Mouse (Mus musculus) midbrain, embryonic 13.5 days (tissue): ENCODE data around the gene Taz. TPM values are rescaled to one million over a fixed set of nuclear protein-coding genes. Genes with fewer than 3 reads are reported as not detected.

Experiments used
- ATAC-seq: fragments of 200-750 bp; cut with Nextera tagmentation; 2 replicates; pipeline ENCODE4 v1.8.0; 2017; ENCODE audit warnings: mild to moderate bottlenecking, moderate TSS enrichment, moderate library complexity
- H3K27ac ChIP-seq: fragments of 300-500 bp; sonication (generic); 2 replicates; pipeline ENCODE4 v1.5.1; 2015; ENCODE audit warnings: inconsistent platforms, mild to moderate bottlenecking, moderate library complexity
- H3K27me3 ChIP-seq: fragments of 300-500 bp; sonication (generic); 2 replicates; pipeline ENCODE4 v1.6.1; 2015; ENCODE audit warnings: mild to moderate bottlenecking, inconsistent platforms
- H3K36me3 ChIP-seq: fragments of 300-500 bp; sonication (generic); 2 replicates; pipeline ENCODE4 v1.6.1; 2015; ENCODE audit warnings: mild to moderate bottlenecking, inconsistent platforms
- H3K4me1 ChIP-seq: fragments of 300-500 bp; sonication (generic); replicated peaks from 2 replicates; pipeline ENCODE4 v1.6.1; 2015; ENCODE audit warnings: inconsistent platforms
- H3K4me2 ChIP-seq: fragments of 300-500 bp; sonication (generic); replicated peaks from 2 replicates; pipeline ENCODE4 v1.6.1; 2015; ENCODE audit warnings: moderate library complexity, mild to moderate bottlenecking, inconsistent platforms
- H3K4me3 ChIP-seq: fragments of 300-500 bp; sonication (generic); replicated peaks from 2 replicates; pipeline ENCODE4 v1.5.1; 2015; ENCODE audit warnings: mild to moderate bottlenecking, inconsistent platforms
- H3K9ac ChIP-seq: fragments of 300-500 bp; sonication (generic); replicated peaks from 2 replicates; pipeline ENCODE4 v1.6.1; 2015; ENCODE audit warnings: mild to moderate bottlenecking, inconsistent platforms
- H3K9me3 ChIP-seq: fragments of 300-500 bp; sonication (generic); 2 replicates; pipeline ENCODE4 v1.6.1; 2016; ENCODE audit warnings: mild to moderate bottlenecking, inconsistent platforms
- WGBS: fragments of 180-500 bp; shearing (Covaris S2); methylation state at CpG from one replicate; pipeline ENCODE4 v1.1.7; 2015; 5-methylcytosine and 5-hydroxymethylcytosine counted together
- polyA plus RNA-seq: library from polyadenylated mRNA; unstranded; fragments of >200 nt; fragmentation: Nextera tagmentation; extraction: Ambion mirVana; gene quantifications from 2 replicates; pipeline ENCODE4 v1.2.1, GENCODE M21; 2015

Taz gene
- polyA plus RNA-seq, result 95.3 and 97.2 TPM in 2 replicates

DNA sequence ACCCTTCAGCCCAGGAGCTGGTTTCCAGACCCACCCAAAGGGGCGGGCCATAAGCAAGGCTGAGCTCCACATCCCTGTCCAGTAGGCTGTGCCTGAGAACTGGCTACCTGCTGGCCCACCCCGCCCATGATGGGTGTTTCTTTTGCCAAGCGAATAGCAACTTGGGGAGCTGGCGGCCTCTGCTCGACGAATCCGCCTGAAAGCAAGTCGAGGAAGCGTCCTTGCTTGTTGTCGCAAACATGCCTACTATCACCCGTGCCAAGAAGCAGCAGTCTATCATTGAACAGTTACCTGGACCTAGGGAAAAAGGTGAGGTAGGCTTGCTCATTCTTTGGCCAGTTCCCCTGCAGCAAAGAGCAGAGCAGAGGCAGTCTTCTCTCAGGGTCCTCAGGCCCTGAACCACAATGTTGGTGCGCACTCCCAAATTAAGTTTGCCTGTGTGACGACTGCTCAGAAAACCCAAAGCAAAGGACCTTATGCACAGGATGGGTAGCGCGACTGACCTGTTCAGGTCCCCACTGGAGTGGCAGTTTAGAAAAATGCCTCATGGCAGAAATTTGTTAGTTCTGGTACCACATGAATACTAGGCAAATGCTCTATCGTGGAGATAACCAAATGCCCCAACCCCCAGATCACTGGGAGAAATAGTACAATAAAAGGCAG, at the start of gene Taz, which contains the start of gene Dnase1l1:
Taz (plus strand) TSS at position 181 of the 663 bp plus-strand sequence.
Dnase1l1 (minus strand) TSS at position 606 of the 663 bp plus-strand sequence.
- ATAC-seq, result peak; percentile 65
- H3K4me1 ChIP-seq, result peaks cover 14% of the 10 kb centered on the region
- peak within 1 kb of the TSS; percentile 61 for H3K4me2 ChIP-seq
- WGBS, result 20% methylated on average over 16 of the region's 16 CpGs
- peak within 1 kb of the TSS; percentile 82 for H3K9ac ChIP-seq
- peak within 1 kb of the TSS; percentile 77 for H3K27ac ChIP-seq
- no peaks in the 10 kb centered on the region for H3K36me3 ChIP-seq
- no peaks in the 10 kb centered on the region for H3K9me3 ChIP-seq
- H3K27me3 ChIP-seq, result no peaks in the 10 kb centered on the region
- peak within 1 kb of the TSS; percentile 61 for H3K4me3 ChIP-seq

DNA sequence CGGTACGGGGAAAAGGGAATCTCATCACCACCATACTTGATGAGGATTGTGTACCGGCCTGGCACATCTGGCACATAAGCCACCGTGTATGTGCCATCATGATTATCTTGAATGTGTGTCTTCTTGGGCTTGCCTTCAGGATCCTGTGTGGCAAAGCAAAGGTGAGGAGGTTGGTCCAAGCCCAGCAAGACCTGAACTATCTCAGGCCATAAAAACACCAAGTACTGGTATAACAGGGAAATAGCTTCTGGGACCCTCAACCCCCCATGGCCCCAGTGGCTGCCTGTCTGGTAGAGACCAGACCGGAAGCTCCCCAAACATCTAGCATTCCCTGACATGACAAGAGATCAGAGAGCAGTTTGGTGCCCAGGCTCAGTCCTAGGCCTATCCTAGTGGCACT, 48.5 kb upstream of the Taz start:
- H3K9me3 ChIP-seq, result no peaks in the 10 kb centered on the region
- H3K27me3 ChIP-seq, result no peaks in the 10 kb centered on the region
- no peak for ATAC-seq
- no peak overlapping the region for H3K27ac ChIP-seq
- no peak overlapping the region for H3K9ac ChIP-seq
- H3K36me3 ChIP-seq, result peaks cover 93% of the 10 kb centered on the region
- WGBS, result 92% methylated on average over 5 of the region's 5 CpGs
- no peak overlapping the region for H3K4me3 ChIP-seq
- no peak overlapping the region for H3K4me2 ChIP-seq
- H3K4me1 ChIP-seq, result no peaks in the 10 kb centered on the region

DNA sequence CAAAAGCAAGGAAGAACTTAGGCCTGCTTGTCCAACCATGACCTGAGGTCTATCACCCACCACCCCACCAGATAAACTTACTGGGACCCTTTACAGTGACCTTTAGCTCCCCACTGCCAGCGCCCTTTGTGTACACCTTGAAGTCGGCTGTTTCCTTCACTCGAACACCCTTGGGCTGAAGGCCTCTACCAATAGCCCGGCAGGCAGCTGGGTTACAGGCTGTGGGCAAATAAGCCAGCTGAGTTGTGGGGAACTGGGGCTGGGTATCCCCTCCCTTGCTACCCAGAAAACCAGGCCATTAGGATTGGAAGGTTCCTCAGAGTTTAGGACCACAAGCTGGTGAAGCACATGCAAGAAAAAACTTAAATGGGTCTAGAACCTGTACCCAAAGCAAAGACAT, 41.4 kb upstream of the Taz start:
- H3K36me3 ChIP-seq, result peaks cover 70% of the 10 kb centered on the region
- no peak overlapping the region for H3K9ac ChIP-seq

DNA sequence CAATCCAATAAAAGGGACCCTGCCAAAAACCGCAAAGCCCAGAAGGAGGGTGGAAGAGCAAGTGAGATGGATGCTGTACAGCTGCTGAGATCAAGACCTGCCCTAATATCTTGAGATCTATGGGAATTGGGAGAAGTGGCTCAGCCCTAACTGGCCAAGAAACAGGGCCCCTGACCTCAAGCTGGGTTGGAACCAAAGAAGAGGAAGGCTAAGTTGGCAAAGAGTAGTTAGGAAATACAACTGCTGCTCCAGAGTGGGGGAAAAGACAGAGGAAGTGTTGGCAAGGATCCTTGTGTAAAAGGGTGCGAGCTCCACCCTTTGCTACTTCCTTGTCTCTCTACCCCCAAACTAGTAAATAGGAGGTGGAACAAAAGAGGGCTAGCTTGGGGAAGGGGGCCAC, 38.3 kb upstream of the Taz start:
- H3K4me2 ChIP-seq, result peak overlapping the region; percentile 68
- H3K9me3 ChIP-seq, result no peaks in the 10 kb centered on the region
- peak overlapping the region; percentile 59 for H3K4me3 ChIP-seq
- H3K36me3 ChIP-seq, result peaks cover 45% of the 10 kb centered on the region
- H3K27ac ChIP-seq, result no peak overlapping the region
- 91% methylated on average over 2 of the region's 2 CpGs for WGBS
- H3K4me1 ChIP-seq, result peaks cover 16% of the 10 kb centered on the region
- peak overlapping the region; percentile 78 for H3K9ac ChIP-seq
- H3K27me3 ChIP-seq, result no peaks in the 10 kb centered on the region
- ATAC-seq, result no peak

More for the DNA sequence above, 41.4 kb upstream of the Taz start:
- no peaks in the 10 kb centered on the region for H3K9me3 ChIP-seq
- no peak overlapping the region for H3K4me3 ChIP-seq
- no peaks in the 10 kb centered on the region for H3K27me3 ChIP-seq
- H3K4me1 ChIP-seq, result peaks cover 16% of the 10 kb centered on the region
- 92% methylated on average over 4 of the region's 4 CpGs for WGBS
- no peak for ATAC-seq
- no peak overlapping the region for H3K27ac ChIP-seq
- no peak overlapping the region for H3K4me2 ChIP-seq

DNA sequence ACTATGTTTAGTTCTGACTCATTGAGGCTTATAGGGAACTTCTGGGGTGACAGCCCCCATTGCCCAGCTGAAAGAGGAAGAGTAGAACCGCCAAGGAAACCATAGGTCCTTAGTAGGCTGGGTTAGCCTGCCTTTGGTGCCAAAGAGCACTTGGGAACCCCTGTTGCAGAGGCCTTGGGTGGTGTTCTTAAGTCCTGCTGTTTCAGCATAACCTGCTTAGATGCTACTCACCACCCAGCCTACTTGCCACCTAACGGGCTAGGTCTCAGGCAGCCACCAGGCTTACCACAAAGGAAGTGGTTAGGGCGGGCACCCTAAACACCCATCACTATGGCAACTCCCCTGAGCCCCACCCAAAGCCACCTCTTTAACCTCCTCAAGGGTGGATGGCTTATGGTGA, 37.9 kb upstream of the Taz start:
- peak overlapping the region; percentile 78 for H3K9ac ChIP-seq
- WGBS, result 59% methylated on average over 3 of the region's 3 CpGs
- no peaks in the 10 kb centered on the region for H3K27me3 ChIP-seq
- H3K9me3 ChIP-seq, result no peaks in the 10 kb centered on the region
- H3K4me2 ChIP-seq, result peak overlapping the region; percentile 68
- no peak overlapping the region for H3K27ac ChIP-seq
- peaks cover 16% of the 10 kb centered on the region for H3K4me1 ChIP-seq
- H3K36me3 ChIP-seq, result peaks cover 41% of the 10 kb centered on the region
- no peak for ATAC-seq
- H3K4me3 ChIP-seq, result peak overlapping the region; percentile 59

GRCm38 (mm10) chrX:74244614-74245083, 37.1 kb upstream of the Taz start:
- H3K4me2 ChIP-seq, result peak overlapping the region; percentile 68
- H3K4me3 ChIP-seq, result peak overlapping the region; percentile 59
- peak; percentile 56 for ATAC-seq
- peaks cover 21% of the 10 kb centered on the region for H3K4me1 ChIP-seq
- 12% methylated on average over 3 of the region's 3 CpGs for WGBS
- peak overlapping the region; percentile 91 for H3K27ac ChIP-seq
- peaks cover 32% of the 10 kb centered on the region for H3K36me3 ChIP-seq
- peak overlapping the region; percentile 78 for H3K9ac ChIP-seq
- no peaks in the 10 kb centered on the region for H3K27me3 ChIP-seq
- H3K9me3 ChIP-seq, result no peaks in the 10 kb centered on the region

GRCm38 (mm10) chrX:74245107-74245506, 36.6 kb upstream of the Taz start:
- Histone ChIP-seq H3K4me1 (peaks cover 21% of the 10 kb centered on the region), H3K27me3 (no peaks in the 10 kb centered on the region), H3K27ac (peak overlapping the region; percentile 91), H3K4me2 (peak overlapping the region; percentile 68), H3K9ac (peak overlapping the region; percentile 78), H3K4me3 (peak overlapping the region; percentile 59), H3K36me3 (peaks cover 28% of the 10 kb centered on the region), H3K9me3 (no peaks in the 10 kb centered on the region)
- no peak for ATAC-seq
- WGBS, result 43% methylated on average over 1 of the region's 1 CpGs

- no peaks in the 10 kb centered on the region for H3K27me3 ChIP-seq
- peak overlapping the region; percentile 78 for H3K9ac ChIP-seq
- H3K9me3 ChIP-seq, result no peaks in the 10 kb centered on the region
- H3K4me3 ChIP-seq, result peak overlapping the region; percentile 59
- peak overlapping the region; percentile 68 for H3K4me2 ChIP-seq
- peak; percentile 69 for ATAC-seq
- H3K27ac ChIP-seq, result peak overlapping the region; percentile 91
- WGBS, result 29% methylated on average over 12 of the region's 21 CpGs
- H3K36me3 ChIP-seq, result peaks cover 22% of the 10 kb centered on the region
- H3K4me1 ChIP-seq, result peaks cover 21% of the 10 kb centered on the region
Observed at GRCm38 (mm10) chrX:74245687-74246086, 36.0 kb upstream of the Taz start.

GRCm38 (mm10) chrX:74246213-74246681, 35.5 kb upstream of the Taz start:
- ATAC-seq, result peak; percentile 89
- H3K4me2 ChIP-seq, result peak overlapping the region; percentile 68
- H3K9me3 ChIP-seq, result no peaks in the 10 kb centered on the region
- peak overlapping the region; percentile 91 for H3K27ac ChIP-seq
- H3K27me3 ChIP-seq, result no peaks in the 10 kb centered on the region
- peak overlapping the region; percentile 78 for H3K9ac ChIP-seq
- H3K4me1 ChIP-seq, result peaks cover 21% of the 10 kb centered on the region
- H3K36me3 ChIP-seq, result peaks cover 16% of the 10 kb centered on the region
- peak overlapping the region; percentile 59 for H3K4me3 ChIP-seq
- WGBS, result 19% methylated on average over 37 of the region's 38 CpGs

- peak; percentile 34 for ATAC-seq
Observed at GRCm38 (mm10) chrX:74246693-74247092, 35.0 kb upstream of the Taz start.

DNA sequence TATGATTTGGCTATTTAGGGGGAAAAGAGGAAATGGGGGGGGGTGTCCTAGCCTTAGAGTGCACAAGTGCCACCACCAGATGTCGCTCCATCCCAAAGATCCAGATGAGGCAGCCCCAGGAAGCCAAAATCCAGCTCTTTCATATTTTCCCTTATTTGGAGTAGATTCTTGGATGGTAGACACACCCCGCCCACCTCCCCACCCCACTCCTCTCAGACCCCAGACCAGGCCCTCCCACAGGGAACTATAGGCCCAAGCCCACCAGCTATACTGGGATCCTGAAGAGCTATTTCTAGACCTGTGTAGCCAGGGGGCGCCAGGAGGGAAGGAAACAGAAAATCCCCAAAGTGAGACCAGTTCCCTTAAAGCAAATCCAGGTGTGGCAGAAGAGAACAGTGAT, 33.1 kb upstream of the Taz start:
- Histone ChIP-seq H3K36me3 (no peaks in the 10 kb centered on the region), H3K27ac (no peak overlapping the region), H3K4me1 (peaks cover 9% of the 10 kb centered on the region), H3K4me3 (peak overlapping the region; percentile 44; the same call in 1 of the 2 replicates), H3K4me2 (peak overlapping the region; percentile 63; the same call in 1 of the 2 replicates), H3K27me3 (no peaks in the 10 kb centered on the region), H3K9me3 (no peaks in the 10 kb centered on the region), H3K9ac (no peak overlapping the region)
- WGBS, result 22% methylated on average over 3 of the region's 3 CpGs
- ATAC-seq, result no peak

More at GRCm38 (mm10) chrX:74246693-74247092, 35.0 kb upstream of the Taz start:
- WGBS, result 32% methylated on average over 15 of the region's 15 CpGs
- peaks cover 12% of the 10 kb centered on the region for H3K36me3 ChIP-seq
- peak overlapping the region; percentile 59; the same call in 1 of the 2 replicates for H3K9ac ChIP-seq
- H3K4me1 ChIP-seq, result peaks cover 21% of the 10 kb centered on the region
- peak overlapping the region; percentile 91 for H3K27ac ChIP-seq
- H3K9me3 ChIP-seq, result no peaks in the 10 kb centered on the region
- no peaks in the 10 kb centered on the region for H3K27me3 ChIP-seq
- peak overlapping the region; percentile 68 for H3K4me2 ChIP-seq
- peak overlapping the region; percentile 59 for H3K4me3 ChIP-seq

DNA sequence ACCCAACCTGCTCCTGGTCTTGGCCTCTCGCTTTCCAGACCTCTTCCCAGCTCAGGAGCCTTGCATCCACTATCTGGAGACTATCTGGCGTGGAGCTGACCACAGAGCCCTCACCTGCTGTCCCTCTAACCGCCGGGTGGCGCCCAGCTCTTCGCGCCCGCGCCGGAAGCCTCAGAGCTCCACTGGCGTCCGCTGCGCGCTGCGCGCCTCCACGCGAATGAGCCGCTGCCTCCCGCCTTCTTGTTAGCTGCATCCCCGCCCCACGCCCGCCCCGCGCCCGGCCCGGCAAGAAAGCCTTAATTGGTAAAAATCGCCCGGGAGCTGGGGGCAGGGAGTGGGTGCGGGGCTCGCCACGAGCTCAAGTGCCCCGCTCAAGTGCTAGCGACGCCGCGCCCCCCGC, 32.1 kb upstream of the Taz start, which contains the start of gene Flna:
Flna (minus strand) TSS at position 206 of the 400 bp plus-strand sequence.
- H3K4me1 ChIP-seq, result peaks cover 5% of the 10 kb centered on the region; the same call in 1 of the 2 replicates
- WGBS, result 25% methylated on average over 35 of the region's 38 CpGs
- H3K27ac ChIP-seq, result peak within 1 kb of the TSS; percentile 25; the same call in 1 of the 2 replicates
- no peak for ATAC-seq
- H3K36me3 ChIP-seq, result no peaks in the 10 kb centered on the region
- H3K9ac ChIP-seq, result peak within 1 kb of the TSS; percentile 62
- peak within 1 kb of the TSS; percentile 63 for H3K4me2 ChIP-seq
- H3K27me3 ChIP-seq, result no peaks in the 10 kb centered on the region
- peak within 1 kb of the TSS; percentile 44 for H3K4me3 ChIP-seq
- no peaks in the 10 kb centered on the region for H3K9me3 ChIP-seq
